Mouse (Mus musculus): ENCODE measurements around the gene Tmem45b. TPM values are rescaled to one million over a fixed set of nuclear protein-coding genes. Genes with fewer than 3 reads are reported as not detected.

Tmem45b gene
- polyA plus RNA-seq, 1 experiment from 2014 or later, result not detected

DNA sequence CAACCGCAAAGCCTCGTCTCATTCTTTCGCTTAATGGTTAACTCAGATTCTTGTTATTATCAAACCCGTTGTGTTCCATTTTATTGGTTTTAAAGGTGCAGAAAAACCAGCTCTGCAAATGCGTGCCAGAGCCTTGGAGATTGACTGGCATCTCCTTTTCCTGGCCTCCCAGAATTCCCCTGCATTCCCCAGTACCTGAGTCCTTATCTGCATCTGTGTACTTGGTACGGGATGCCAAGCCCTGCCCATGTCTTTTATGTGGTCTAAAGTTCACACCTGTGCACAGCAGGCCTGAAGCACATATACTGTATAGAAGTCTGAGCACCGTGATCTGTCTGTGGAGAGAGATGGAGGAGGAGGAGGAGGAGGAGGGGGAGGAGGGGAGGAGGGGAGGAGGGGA lies 26.4 kb downstream of the Tmem45b start:
- H3K9me3 ChIP-seq, result no peaks in the 10 kb centered on the region
- 90% methylated on average over 6 of the region's 7 CpGs for WGBS
- H3K4me3 ChIP-seq, result no peak overlapping the region

DNA sequence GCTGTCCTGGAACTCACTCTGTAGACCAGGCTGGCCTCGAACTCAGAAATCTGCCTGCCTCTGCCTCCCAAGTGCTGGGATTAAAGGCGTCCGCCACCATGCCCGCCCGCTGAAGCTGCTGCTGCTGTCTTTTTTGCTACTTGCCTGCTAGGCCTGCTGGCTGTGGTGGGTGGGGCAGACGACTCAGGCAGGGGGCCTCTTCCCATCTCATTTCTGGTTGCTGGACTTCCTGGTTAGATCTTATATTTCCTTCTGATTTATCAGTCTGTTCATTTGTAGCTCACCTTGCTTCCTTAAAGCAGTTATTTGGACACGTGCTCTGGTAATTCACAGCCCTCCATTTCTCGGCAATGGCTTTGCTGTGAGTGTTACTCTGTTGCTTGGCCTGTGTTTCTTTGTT lies 28.8 kb downstream of the Tmem45b start:
- no peaks in the 10 kb centered on the region for H3K9me3 ChIP-seq
- no peak overlapping the region for H3K9ac ChIP-seq
- no peak overlapping the region for H3K4me2 ChIP-seq
- no peak overlapping the region for H3K4me3 ChIP-seq
- H3K4me1 ChIP-seq (replicated peaks), result no peaks in the 10 kb centered on the region
- 89% methylated on average over 8 of the region's 8 CpGs for WGBS
- H3K27me3 ChIP-seq, result no peaks in the 10 kb centered on the region
- no peak overlapping the region for H3K27ac ChIP-seq (replicated peaks)
- ATAC-seq (ENCODE audit: low FRiP score, low read depth), result no peak
- no peaks in the 10 kb centered on the region for H3K36me3 ChIP-seq

More for the DNA sequence above, 26.4 kb downstream of the Tmem45b start:
- Histone ChIP-seq H3K4me2 (no peak overlapping the region), H3K36me3 (no peaks in the 10 kb centered on the region), H3K9ac (no peak overlapping the region), H3K27ac (replicated peaks) (no peak overlapping the region), H3K4me1 (replicated peaks) (no peaks in the 10 kb centered on the region), H3K27me3 (no peaks in the 10 kb centered on the region)
- ATAC-seq (ENCODE audit: low FRiP score, low read depth), result no peak

DNA sequence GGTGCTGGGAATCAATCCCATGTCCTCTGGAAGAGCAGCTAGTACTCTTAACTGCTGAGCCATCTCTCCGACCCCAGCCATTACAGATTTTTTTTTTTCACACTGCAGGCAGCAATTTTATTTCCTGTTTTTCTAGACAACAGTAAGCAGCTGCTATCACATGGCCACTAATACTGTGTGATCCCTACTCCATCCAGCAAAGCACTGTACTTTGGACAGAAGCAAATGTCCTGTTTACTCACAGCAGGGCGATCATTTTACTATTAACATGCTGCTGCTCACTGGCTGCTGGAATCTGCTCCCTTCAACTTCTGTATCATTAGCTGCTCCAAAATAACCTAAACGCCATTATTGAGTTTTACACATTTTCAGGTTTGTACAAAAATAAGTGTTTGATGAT lies 30.8 kb downstream of the Tmem45b start:
- Histone ChIP-seq H3K4me2 (no peak overlapping the region), H3K27ac (replicated peaks) (no peak overlapping the region), H3K4me1 (replicated peaks) (no peaks in the 10 kb centered on the region), H3K4me3 (no peak overlapping the region), H3K27me3 (no peaks in the 10 kb centered on the region), H3K9ac (no peak overlapping the region), H3K9me3 (no peaks in the 10 kb centered on the region), H3K36me3 (no peaks in the 10 kb centered on the region)
- ATAC-seq (ENCODE audit: low FRiP score, low read depth), result no peak
- 90% methylated on average over 3 of the region's 3 CpGs for WGBS

DNA sequence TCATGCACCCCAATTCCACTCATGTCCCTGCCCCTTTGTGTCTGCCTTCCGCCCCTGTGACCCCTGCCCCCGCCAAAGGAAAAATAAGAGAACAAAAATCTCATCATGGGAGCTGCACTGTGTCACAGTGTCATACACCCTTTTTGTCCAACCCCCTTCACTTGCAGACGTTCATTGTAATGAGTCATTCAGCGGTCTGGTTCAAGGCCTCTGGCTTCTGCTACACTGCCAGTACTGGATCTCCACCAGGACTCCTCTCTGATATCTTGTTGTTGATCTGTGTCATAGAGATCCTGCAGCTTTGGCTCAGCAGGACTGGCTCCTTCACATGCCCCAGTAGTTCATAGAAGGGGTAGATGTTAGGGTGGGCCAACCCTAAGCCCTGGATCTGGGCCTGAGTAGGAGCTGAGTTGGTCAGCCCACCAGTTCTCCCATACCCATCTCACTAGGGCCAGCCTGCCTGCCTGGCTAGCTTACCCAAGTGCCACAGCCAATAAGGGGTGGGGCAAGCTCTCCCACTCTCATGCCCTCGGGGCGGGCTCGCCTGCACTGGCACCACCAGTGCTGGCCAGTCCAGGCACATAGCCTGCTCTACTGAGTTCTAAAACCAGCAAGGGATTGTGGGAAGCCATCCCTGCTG lies 31.8 kb downstream of the Tmem45b start:
- WGBS, result 77% methylated on average over 7 of the region's 7 CpGs
- ATAC-seq (ENCODE audit: low FRiP score, low read depth), result peak; percentile 23; the same call in 1 of the 2 replicates
- Histone ChIP-seq H3K9ac (no peak overlapping the region), H3K4me2 (no peak overlapping the region), H3K9me3 (no peaks in the 10 kb centered on the region), H3K4me1 (replicated peaks) (no peaks in the 10 kb centered on the region), H3K27ac (replicated peaks) (no peak overlapping the region), H3K4me3 (no peak overlapping the region), H3K36me3 (no peaks in the 10 kb centered on the region), H3K27me3 (no peaks in the 10 kb centered on the region)

DNA sequence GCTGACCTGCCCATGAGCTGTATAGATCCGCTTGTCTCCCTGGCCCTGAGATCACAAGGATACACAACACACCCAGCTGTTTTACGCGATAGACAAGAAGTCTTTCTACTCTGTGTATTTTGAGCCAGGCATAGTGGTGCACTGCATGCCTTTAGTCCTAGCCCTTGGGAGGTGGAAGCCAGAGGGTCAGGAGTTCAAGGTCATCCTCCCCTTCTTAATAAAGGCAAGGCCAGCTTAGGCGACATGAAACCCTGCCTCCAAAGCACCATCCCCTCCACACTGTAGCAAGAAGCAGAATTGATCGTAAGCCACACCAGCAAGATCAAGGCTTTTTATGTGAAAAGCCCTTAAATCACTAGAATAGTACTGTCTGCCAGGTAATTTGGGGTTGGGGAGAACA lies 32.5 kb downstream of the Tmem45b start:
- H3K4me3 ChIP-seq, result no peak overlapping the region
- H3K4me2 ChIP-seq, result no peak overlapping the region
- H3K27ac ChIP-seq (replicated peaks), result no peak overlapping the region
- H3K9me3 ChIP-seq, result no peaks in the 10 kb centered on the region
- no peak overlapping the region for H3K9ac ChIP-seq
- H3K27me3 ChIP-seq, result no peaks in the 10 kb centered on the region
- no peaks in the 10 kb centered on the region for H3K36me3 ChIP-seq
- no peaks in the 10 kb centered on the region for H3K4me1 ChIP-seq (replicated peaks)
- 81% methylated on average over 5 of the region's 5 CpGs for WGBS
- no peak for ATAC-seq (ENCODE audit: low FRiP score, low read depth)

DNA sequence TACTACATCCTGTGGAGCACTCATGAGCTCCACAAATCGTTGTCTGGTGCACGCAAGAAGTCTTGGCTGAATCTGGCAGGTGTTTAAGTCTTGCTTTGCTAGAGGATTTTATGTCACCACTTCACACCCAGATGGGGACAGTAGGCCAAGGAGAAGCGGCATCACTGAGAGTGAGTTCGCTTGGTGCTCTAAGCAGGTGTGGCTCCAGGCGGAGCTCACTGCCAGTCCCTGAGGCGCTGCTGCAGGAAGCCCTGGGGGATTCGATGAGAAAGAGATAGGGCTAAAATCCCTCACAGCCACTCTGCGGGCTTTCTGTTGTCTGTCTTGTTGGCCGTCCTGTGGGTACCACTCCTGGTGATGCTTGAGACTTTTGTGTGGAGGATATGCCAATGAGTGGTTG lies 34.3 kb downstream of the Tmem45b start:
- Histone ChIP-seq H3K4me1 (replicated peaks) (no peaks in the 10 kb centered on the region), H3K4me3 (no peak overlapping the region), H3K9me3 (no peaks in the 10 kb centered on the region), H3K4me2 (no peak overlapping the region), H3K36me3 (no peaks in the 10 kb centered on the region), H3K9ac (no peak overlapping the region), H3K27ac (replicated peaks) (no peak overlapping the region), H3K27me3 (no peaks in the 10 kb centered on the region)
- no peak for ATAC-seq (ENCODE audit: low FRiP score, low read depth)
- 77% methylated on average over 9 of the region's 9 CpGs for WGBS

DNA sequence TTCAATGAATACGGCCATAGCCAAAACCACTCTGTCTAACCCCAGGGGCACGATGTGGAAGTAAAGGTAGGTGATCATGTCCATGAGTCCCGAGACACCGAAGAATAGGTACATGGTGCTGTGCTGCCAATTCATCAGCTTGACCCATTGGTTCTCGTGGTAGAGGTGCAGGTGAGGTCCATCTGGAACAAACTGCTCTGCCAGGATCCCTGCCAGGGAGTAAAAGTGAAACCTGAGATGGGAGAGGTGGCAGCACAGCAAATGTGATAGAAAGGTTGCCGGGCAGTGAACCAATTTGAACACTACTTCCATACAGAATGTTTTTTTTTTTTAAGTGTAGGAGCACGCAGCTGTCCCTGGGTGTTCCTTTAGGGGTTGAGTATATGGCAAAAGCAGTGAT lies 35.3 kb downstream of the Tmem45b start:
- Histone ChIP-seq H3K4me3 (no peak overlapping the region), H3K27me3 (no peaks in the 10 kb centered on the region), H3K9me3 (no peaks in the 10 kb centered on the region), H3K4me2 (no peak overlapping the region), H3K9ac (no peak overlapping the region), H3K4me1 (replicated peaks) (no peaks in the 10 kb centered on the region), H3K36me3 (0 out of 2 replicates have a peak, but pooled peaks cover 2% of the 10 kb centered on the region), H3K27ac (replicated peaks) (no peak overlapping the region)
- WGBS, result 93% methylated on average over 7 of the region's 7 CpGs
- ATAC-seq (ENCODE audit: low FRiP score, low read depth), result no peak

DNA sequence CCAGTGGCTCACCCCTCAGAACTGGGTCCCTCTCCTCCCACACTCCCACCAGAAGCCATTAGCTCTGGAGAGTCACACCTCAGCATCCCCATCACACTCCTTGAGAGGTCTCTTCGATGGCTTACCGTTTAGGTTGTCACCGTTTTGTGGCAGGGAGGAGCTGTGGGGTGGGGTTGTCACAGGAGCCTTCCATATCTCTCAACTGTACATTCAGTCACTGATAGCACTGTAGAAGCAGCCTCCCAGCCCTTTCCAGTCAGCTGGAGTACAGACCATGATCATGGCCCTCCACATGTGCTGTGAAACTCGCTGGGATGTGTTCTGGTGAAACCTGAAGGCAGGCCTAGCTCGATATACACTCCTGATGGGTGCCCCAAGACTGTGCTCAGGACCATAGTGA lies 42.1 kb downstream of the Tmem45b start:
- Histone ChIP-seq H3K9ac (no peak overlapping the region), H3K4me3 (no peak overlapping the region), H3K9me3 (no peaks in the 10 kb centered on the region), H3K27ac (replicated peaks) (no peak overlapping the region), H3K4me1 (replicated peaks) (no peaks in the 10 kb centered on the region), H3K36me3 (peaks cover 54% of the 10 kb centered on the region), H3K27me3 (no peaks in the 10 kb centered on the region), H3K4me2 (no peak overlapping the region)
- ATAC-seq (ENCODE audit: low FRiP score, low read depth), result no peak
- WGBS, result 92% methylated on average over 5 of the region's 5 CpGs

DNA sequence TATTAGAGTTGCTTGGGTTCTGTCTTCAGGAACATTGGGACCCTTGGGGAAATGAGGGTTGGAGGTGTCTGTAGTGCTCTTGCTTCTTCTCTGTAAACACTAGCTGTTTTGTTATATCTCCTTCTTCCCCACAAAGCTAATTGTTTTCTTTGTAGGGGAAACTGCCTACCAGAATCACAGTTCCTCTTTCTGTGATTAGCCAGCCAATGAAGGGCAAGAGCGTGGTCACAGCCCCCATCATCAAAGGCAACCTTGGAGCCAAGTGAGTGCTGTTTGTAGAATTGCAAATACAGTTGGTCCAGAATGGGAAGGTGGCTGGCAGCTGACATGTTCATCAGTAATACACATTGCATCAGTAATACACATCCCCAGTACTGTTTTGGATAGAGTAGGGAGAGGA lies 45.4 kb downstream of the Tmem45b start:
- H3K9me3 ChIP-seq, result no peaks in the 10 kb centered on the region
- 94% methylated on average over 1 of the region's 1 CpGs for WGBS
- H3K36me3 ChIP-seq, result peaks cover 81% of the 10 kb centered on the region
- H3K4me3 ChIP-seq, result no peak overlapping the region
- ATAC-seq (ENCODE audit: low FRiP score, low read depth), result no peak
- H3K4me1 ChIP-seq (replicated peaks), result no peaks in the 10 kb centered on the region
- no peak overlapping the region for H3K27ac ChIP-seq (replicated peaks)
- H3K4me2 ChIP-seq, result no peak overlapping the region
- no peak overlapping the region for H3K9ac ChIP-seq
- no peaks in the 10 kb centered on the region for H3K27me3 ChIP-seq

DNA sequence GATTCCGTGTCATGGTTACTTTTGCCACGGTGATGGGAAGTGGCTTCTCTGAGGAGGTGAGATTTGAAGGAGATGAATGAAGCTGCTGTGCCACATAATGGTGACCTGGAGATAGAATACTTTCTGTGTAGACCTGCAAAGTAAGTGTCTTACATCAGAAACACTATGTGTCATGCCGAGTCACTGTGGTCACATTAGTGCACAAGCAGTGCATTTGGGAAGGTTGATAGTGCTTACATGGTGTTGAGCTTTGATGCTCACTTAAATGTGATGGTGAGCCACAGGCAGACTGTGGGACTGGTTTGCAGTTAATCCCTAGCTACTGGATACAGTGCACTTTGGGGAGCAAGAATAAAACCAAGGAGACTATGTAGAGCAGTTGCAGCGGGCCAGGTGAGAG lies 52.1 kb downstream of the Tmem45b start:
- 93% methylated on average over 4 of the region's 4 CpGs for WGBS
- no peak for ATAC-seq (ENCODE audit: low FRiP score, low read depth)
- Histone ChIP-seq H3K4me2 (no peak overlapping the region), H3K27me3 (no peaks in the 10 kb centered on the region), H3K9me3 (no peaks in the 10 kb centered on the region), H3K36me3 (peaks cover 86% of the 10 kb centered on the region), H3K4me1 (replicated peaks) (no peaks in the 10 kb centered on the region), H3K27ac (replicated peaks) (no peak overlapping the region), H3K9ac (no peak overlapping the region), H3K4me3 (no peak overlapping the region)

DNA sequence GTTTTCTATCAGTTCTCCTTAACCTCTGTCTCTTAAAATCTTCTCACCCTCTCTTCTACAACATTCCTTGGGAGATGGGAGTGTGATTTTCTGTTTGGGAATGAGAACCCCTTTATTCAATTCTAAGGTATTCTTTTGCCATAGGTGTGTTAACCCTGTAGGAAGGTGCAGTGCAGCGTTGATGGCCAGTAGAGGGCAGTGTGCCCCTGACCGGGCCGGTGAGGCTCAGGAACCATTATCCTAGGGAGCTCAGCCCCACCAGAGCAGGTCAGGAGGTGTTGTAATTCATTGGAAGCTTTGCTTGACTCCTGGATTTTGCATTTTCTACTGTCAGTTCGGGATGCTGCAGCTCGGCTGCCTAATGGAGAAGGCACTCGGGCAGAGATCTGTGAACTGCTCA lies 59.0 kb downstream of the Tmem45b start:
- 72% methylated on average over 6 of the region's 6 CpGs for WGBS
- Histone ChIP-seq H3K4me3 (no peak overlapping the region), H3K4me2 (no peak overlapping the region), H3K9me3 (no peaks in the 10 kb centered on the region), H3K27ac (replicated peaks) (no peak overlapping the region), H3K36me3 (peaks cover 87% of the 10 kb centered on the region), H3K27me3 (no peaks in the 10 kb centered on the region), H3K4me1 (replicated peaks) (no peaks in the 10 kb centered on the region), H3K9ac (no peak overlapping the region)
- ATAC-seq (ENCODE audit: low FRiP score, low read depth), result no peak

DNA sequence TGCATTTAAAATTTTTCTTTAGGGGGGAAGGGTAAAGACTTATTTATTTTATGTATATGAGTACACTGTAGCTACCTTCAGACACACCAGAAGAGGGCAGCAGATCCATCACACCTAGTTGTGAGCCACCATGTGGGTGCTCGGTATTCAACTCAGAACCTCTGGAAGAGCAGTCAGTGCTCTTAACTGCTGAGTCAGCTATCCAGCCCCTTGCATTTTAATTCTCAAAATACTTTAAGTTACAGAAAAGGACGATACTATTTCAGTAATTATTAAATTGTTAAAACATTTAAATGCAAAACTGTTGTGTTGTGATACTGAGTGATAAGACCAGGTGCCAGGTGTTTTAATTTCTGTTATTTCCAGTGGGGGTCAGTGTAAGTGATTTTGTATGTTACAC lies 60.0 kb downstream of the Tmem45b start:
- Histone ChIP-seq H3K4me3 (no peak overlapping the region), H3K27ac (replicated peaks) (no peak overlapping the region), H3K27me3 (no peaks in the 10 kb centered on the region), H3K9ac (no peak overlapping the region), H3K4me2 (no peak overlapping the region), H3K36me3 (peaks cover 85% of the 10 kb centered on the region), H3K9me3 (no peaks in the 10 kb centered on the region), H3K4me1 (replicated peaks) (no peaks in the 10 kb centered on the region)
- no peak for ATAC-seq (ENCODE audit: low FRiP score, low read depth)
- WGBS, result 92% methylated on average over 2 of the region's 2 CpGs

DNA sequence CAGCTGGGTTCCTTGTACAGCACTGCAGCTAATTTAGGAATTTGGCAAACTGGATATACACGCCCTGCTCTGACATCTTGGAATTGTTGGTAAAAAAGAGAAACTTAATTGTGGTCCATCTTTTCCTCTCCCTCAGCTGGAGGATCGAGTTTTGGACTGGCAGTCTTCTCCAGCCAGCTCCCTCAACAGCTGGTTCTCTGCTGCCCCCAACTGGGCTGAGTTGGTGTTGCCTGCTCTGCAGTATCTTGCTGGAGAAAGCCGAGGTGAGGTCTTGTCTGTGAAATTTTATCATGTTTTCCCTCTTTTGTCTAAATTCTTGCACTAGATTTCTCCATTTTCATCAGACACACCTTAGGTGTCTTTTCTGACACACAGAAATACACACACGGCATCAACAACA lies 63.8 kb downstream of the Tmem45b start:
- ATAC-seq (ENCODE audit: low FRiP score, low read depth), result no peak
- no peak overlapping the region for H3K4me3 ChIP-seq
- 57% methylated on average over 4 of the region's 4 CpGs for WGBS

More for the DNA sequence above, 63.8 kb downstream of the Tmem45b start:
- Histone ChIP-seq H3K36me3 (peaks cover 92% of the 10 kb centered on the region), H3K27ac (replicated peaks) (no peak overlapping the region), H3K4me1 (replicated peaks) (no peaks in the 10 kb centered on the region), H3K27me3 (no peaks in the 10 kb centered on the region), H3K9me3 (no peaks in the 10 kb centered on the region), H3K9ac (no peak overlapping the region), H3K4me2 (no peak overlapping the region)

All from hindbrain, embryonic 15.5 days (tissue).